Mouse (Mus musculus): Measurements from ENCODE around the gene Vps8.

The Vps8 gene

DNA sequence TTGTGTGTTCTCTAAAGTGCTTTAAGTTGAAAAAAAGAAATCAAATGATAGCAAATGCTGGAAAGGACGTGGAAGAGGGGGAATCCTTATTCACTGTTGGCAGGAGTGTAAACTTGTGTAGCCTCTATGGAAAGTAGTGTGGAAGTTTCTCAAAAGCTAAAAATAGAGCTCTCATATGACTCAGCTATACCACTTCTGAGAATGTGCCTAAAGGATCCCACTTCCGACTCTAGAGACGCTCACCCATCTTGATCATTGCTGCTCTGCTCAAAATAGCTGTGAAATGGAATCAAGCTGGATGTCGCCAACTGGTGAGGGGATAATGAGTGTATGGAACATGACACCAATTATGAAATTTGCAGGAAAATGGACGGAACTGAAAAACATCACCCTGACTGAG lies 264.5 kb downstream of the Vps8 start:
- no peak for DNase-seq

DNA sequence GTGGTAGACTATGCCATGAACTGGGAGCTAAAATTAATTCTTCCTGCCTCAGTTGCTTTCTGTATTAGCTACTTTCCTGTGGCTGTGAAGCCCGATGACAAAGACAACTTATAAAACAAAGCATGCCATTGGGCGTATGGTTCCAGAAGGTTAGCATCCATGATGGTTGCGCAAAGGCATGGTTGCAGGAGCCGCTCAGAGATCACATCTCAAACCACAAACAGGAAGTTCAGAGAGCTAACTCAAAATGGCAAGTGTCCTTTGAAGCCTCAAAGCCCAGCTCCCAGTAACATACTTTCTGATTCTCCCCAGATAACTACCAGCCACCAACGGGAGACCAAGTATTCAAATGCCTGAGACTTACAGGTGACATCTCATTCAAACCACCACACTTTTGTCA lies 266.2 kb downstream of the Vps8 start:
- DNase-seq, result no peak

- no peak for DNase-seq
Observed at GRCm38 (mm10) chr16:21690216-21690755, 267.4 kb downstream of the Vps8 start.

GRCm38 (mm10) chr16:21693981-21694462 lies 271.1 kb downstream of the Vps8 start:
- peak; percentile 27 for DNase-seq
